Mouse (Mus musculus) liver (tissue): ENCODE measurements around the gene Eml5.
A peak's percentile ranks its signal among the peaks of the same experiment; 100 is the strongest.

Source experiments
- DNase-seq: peaks from one replicate; pipeline ENCODE4 v3.0.0-alpha.2; 2020; ENCODE audit warnings: mixed read lengths

Eml5 gene

DNA sequence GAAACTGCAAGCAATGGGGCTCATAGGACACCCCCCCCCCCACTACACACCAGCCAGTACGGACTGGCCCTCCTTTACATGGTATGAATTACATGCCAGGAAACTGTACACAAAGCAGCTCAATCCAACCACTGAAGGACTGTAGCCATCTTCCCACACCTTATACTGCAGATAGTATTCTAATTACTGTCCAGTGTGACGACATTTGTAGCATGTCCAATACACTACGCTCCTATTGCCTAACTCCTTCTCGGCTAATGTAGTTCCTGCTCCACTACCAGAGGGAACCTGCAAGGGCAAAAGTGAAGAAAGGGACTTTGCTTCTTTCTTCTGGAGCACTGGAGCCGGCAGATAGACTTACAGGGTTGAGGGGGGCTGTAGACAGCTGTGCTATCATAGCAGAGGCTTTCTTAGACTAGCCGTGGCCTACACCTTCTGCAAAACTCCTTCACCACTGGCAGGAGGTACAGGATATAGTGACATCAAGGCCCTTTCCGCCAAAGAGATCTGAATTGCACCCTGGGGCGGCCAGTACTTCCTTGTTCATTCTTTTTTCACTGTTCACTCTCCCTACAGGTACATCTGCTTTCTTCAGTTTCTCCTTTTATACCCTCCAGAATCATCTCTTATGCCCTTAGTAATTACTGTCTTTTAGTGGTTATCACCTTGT is 68.2 kb downstream of the Eml5 start:
- no peak for DNase-seq

DNA sequence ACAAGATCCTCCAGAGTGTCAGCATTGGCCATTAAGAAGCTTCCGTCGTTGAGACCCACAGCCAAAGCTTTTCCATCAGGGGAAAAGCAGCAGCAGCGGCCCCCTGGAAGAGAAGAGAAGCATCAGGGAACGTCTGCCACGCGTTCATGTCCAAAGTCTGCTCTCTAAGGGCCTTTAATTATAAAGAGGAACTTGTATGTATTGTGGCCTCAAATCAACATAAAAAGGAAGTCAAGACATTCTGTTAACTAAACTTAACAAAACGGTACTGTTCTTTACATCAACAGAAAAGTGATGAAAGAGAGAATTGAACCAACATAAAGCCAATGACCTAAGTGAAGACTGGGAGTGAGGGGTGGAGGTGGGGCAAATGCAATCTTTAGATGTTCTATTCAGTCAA is 70.2 kb downstream of the Eml5 start:
- DNase-seq = no peak

DNA sequence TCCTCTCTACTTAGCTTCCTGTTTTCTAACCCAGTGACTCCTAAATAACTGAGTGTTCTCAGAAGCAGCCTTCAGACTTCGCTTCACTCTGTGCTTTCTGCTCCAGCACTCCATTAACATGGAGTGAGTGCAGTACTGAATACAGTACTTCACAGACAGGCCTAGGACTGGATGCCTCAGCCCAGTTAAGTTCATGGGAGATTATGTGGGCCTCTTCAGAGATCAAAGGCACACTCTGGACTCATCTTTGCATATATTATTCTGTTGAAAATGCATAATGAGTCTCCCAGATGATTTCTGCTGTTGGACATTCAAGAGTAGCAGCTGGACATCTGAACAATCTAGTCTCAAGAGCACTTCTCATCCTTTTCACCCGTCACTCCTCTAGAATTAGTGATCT is 80.5 kb downstream of the Eml5 start:
- no peak for DNase-seq

DNA sequence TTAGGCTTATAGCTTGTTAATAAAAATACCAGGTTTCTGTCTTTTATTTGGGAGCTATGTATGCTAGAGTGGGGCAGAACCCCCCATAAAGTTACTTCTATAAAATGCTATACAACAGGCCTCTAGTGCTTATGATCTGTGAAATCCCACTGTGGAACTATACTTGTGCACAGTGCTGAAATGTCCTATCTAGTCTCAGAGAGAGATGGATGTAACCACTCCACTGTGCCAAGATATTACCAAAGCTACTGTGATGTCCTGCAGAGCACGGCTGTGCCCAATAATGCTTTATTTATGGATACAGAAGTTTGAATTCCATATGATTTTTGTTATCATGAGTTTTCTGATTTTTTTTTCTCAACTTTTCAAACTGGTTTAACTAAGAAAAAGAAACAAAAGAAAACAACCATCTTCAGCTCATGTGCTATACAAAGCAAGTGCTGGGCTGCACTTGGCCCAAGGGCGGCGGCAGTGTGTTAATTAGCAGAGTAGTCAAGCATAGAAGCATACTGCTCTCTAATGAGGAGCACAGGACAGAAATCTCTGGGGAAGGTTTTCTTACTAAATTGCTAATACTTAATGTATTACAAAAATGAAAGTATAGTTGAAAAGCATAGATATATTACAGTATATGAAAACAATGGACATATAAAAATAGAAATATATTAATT is 97.1 kb downstream of the Eml5 start:
- no peak for DNase-seq

DNA sequence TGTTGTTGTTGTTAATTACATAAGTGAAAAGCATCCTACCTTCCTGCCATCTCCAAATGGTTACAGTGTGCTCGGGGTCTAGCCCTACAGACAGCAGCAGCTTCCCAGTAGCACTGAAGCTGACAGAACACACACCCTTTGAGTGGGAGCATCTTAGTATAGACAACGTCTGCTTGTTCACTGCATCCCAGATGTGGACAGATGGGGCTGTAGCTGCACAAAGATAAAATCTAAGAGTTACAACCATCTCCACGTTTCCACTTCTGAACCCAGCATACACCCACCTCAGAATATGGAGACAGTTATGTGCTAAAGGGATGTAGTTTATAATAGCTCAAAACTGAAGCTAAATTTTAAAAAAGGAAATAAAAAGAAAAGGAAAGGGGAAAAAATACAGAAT is 99.0 kb downstream of the Eml5 start:
- DNase-seq = no peak

DNA sequence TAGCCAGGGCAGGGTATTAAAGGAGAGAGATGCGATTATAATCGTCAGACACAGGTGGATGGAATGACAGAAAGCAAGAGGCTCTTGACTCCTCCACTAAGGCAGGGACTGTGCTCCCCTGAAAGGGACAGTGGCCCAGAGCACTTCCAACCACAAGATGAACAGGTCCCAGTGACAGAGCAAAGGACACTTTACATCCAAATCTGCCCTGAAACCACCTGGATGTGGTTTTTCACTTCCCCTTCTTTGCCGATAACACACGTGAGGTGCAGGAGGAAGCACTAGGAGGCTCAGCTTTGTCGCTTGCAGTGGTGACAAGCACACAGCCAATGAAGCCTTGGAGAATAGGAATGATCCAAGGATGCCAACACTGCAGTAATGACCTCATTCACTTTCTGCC is 101.0 kb downstream of the Eml5 start:
- no peak for DNase-seq

DNA sequence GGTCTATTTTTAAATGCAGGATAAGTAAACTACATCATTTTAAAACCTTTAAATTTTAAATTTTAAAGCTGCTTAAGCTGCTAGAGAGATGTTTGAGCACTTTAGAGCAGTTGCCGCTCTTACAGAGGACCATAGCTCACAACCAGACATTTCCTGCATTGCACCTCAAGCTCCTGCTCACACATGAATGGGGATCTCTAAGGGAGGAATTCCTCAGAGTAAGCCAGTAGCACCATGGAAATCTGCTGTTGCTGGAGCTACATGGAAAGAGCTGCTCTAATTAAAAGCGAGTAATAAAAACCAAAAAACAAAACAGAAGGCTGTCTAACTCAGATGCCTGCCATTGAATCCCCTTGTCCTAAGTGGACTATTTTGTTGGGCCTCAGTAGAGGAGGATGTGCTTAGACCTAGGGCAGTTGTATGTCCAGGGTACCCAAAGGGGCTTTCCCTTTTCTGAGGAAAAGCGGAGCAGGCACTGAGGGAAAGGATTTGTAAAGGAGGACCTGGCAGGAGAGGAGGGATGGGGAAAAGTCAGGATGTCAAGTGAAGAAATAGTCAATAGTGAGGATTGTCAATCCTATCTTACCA is 105.5 kb downstream of the Eml5 start:
- DNase-seq = no peak

DNA sequence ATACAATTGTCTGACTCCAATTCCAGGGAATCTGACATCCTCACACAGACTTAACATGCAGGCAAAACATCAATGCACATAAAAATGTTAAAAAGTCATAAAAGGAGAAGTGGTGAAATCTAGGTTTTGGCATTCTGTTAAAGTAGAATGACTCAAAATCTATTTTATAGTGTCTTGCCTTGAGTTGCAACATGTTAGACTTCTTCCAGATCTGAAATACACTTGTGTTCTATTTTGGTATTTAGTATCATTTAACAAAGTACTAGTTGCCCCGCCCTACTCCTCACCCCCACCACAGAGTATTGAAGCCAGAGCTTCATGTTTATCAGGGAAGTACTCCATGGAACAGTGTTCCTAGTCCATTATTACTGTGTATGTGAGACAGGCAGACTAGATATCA is 117.0 kb downstream of the Eml5 start:
- no peak for DNase-seq

DNA sequence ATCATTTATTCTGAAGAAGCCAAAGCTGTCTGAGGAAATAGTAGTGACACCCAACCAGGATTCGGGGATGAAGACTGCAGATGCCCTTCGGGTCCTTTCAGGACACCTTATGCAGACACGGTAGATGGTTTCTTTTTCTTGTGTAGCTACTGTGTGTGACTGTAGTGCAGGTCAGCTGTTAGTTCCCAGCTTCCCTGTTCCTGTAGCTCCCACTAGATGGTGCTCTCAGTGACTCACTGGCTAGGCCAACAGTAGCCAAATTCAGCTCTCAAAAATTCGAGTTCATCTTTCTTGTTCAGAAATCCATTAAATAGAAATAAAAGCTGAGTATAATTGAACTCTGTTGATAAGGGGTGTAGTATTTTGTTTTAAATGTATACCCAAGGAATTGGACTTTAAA is 122.1 kb downstream of the Eml5 start:
- no peak for DNase-seq

DNA sequence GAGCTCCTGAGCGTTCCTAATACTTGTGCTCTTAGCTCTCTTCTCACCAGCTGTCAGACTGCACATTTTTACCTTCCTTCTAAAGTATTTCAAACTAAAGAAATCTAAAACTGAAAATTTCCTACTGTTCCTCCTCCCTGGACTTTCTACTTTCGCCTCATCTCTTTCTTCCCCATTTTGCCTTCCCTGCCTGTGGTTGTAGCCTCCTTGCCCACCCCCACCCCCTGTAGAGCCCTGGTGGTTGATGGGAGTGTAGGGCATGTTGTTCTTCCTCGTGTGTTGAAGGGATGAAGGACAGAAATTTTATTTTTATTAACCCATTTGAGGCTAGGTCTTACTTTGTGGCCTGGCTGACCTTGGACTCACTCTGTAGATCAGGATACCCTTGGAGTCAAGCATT is 123.8 kb downstream of the Eml5 start:
- DNase-seq = no peak

DNA sequence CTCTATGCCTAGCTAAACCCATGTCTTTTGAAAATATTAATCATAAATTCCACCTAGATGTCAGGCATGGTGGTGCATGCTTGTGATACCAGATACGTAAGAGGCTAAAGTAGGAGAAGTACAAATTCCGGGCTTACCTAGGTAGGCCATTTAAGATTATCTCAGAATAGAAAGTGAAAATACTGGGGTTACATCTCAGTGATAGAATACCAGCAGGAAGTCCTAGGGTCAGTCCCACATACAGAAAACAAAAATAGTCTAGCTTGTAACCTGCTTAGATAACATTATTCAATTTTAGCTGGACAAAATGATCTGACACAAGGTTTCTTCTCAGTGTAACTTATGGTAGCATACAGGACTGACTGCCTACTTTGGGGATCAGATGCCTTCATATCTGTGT is 135.0 kb downstream of the Eml5 start:
- no peak for DNase-seq

DNA sequence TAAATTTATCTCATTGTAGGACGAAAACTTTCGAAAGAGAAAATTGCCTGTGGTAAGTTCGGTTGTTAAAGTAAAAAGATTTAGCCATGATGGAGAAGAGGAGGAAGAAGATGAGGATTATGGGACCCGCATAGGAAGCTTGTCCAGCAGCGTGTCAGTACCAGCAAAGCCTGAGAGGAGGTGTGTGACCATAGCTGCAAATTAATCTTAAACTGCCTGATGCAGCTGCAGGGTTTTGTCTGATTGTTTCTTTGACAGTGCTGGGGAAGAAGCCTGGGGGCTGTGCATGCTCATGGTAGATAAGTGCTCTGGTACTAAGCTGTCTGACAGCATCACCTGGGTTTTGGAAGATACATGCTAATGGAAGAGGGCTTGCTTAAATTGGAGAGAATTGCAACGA is 141.6 kb downstream of the Eml5 start:
- DNase-seq = no peak

DNA sequence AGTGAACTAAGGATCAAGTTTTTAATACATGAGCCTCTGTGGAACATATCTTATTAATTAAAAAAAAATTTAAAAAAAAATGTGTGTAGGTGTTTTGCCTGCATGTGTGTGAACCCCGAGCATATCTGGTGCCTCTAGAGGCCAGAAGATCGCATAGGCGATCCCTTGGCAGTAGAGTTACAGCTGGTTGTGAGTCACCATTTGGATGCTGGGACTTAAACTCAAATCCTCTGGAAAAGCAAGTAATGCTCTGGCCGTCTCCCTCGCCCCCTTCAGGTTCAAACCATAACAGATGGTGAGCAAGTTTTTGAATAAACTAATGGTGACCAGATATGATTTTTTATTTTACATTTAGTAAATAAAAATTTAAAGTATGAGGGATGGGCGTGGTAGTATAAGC is 143.6 kb downstream of the Eml5 start:
- no peak for DNase-seq

DNA sequence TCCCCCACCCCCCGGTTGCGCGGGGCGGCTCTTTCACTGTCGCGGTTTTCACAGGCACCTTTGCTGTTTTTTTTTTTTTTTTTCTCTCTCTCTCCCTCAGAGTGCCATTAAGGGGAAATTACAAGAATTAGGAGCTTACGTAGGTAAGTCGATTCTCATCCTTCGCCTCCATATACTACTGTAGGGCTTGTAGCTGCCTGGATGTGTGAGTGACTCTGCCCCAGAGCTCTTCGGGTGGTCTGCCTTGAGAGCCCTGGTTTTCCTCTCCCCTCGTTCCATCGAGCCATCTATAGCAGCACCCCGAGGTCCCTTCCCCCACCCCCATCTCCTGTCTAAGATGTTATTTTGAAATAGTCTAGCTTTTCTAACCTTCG is 153.9 kb downstream of the Eml5 start:
- DNase-seq = no peak

DNA sequence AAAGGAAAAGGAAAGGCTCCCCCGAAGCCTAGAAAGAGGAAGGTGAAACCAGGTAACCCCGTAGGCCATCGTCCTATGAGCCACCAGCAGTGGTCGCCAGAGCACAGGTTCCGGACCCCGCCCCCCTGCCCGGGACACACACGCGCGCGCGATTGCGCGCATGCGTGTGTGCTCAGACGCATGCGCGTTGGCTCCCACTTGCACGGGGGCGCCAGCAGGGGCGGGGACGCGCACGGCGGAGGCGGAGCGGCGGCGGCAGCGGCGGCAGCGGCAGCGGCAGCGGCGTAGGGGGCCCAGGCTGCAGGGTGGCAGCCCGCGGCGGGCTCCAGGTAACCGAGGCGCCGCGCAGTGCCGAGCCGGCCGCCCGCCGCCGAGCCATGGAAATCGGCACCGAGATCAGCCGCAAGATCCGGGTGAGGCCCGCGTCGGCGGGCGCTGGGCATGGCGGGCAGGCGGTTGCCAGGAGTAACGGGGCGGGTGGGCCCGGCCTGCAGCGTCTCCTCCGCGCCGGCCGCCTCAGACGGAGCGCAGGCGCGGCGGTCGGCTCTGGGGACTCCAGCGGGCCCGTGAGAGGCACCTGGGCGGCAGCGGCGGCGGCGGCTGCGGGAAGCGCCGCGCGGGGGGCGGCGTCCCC is 154.4 kb downstream of the Eml5 start, which contains the start of gene Zc3h14:
TSS of gene Zc3h14 (plus strand) at position 219 of the 634 bp plus-strand sequence.
- peak; percentile 96 for DNase-seq

DNA sequence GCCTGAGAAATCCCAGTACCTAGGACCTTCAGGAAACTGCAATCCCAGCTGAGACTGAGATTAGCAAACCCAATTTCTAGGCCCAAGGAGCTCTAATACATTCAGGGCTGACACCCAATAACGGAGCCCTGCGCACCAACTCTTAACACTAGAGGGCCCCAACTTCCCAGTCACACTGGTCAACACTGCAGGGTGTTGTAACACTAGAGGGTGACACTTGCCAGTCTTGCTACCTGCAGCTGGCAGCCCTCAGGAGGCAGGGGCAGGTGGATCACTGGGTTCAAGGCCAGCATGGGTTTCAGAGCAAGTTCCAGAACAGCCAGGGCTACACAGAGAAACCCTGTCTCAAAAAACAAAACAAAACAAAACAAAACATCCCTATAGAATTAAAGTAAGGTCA is 155.2 kb downstream of the Eml5 start:
- peak; percentile 75 for DNase-seq

DNA sequence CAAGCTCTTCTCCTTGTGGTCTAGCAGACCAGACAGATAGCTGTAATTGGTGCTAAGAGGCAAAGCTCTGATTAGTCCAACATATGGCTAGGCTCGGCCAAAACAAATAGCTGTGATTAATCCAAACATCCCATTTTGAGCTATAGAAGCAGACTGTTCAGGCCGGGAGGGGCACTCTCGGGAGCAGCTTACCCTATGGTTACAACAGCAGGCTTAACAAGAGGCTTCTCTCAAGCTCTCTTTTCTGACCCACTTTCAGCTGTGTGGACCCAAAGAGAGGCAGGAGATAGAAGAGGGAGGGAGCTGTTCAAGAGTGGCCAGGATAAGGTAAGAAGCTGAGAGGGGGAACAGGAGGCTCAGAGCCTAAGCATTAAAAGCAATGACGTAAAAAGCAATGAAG is 155.7 kb downstream of the Eml5 start:
- no peak for DNase-seq

DNA sequence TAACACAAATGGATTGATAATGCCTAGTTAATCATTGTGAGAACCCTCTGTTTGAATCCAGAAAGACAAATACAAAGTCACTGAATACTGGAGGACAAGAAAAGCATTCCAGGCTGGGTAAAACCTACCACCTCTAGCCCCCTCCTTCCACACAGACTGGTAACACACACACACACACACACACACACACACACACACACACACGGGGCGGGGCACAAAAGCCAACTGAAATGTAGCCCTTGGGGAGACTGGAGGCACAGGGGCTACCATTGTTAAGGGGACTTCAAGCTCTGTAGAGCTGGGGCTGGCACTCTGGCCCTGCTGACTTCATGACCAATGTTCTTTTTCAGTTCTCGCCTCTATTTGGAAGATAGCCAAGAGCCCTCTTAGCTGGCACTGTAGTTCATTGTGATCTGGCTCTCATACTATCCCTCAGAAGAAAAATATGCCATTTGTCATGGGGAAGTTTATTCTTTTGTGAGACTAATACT is 160.2 kb downstream of the Eml5 start:
- DNase-seq = no peak

DNA sequence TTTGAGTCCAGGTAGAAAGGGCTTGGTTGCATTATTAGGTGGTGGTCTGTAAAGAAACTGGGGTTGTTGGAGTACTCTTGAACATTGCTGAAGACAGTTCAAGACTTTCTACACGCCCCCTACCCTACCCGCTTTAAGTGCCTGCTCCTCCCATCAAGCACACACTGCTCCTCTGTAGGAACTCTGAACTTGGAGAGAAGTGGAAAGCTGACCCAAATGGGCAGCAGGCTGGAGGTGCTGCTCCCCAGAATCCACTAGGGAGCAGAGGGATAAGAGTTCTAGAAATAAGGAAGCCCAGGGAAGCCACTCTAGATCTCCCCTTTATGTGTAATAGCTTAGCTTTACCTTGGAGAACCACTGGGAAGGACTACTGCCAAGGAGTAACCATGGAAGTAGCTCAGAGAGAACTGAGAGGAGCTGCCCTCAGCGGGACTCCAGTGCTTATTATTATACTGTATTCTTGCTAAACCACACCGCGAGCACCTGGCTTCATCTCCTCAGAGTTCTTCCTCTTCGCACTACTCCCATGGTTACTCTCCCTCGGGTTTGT is 163.4 kb downstream of the Eml5 start:
- DNase-seq = no peak

DNA sequence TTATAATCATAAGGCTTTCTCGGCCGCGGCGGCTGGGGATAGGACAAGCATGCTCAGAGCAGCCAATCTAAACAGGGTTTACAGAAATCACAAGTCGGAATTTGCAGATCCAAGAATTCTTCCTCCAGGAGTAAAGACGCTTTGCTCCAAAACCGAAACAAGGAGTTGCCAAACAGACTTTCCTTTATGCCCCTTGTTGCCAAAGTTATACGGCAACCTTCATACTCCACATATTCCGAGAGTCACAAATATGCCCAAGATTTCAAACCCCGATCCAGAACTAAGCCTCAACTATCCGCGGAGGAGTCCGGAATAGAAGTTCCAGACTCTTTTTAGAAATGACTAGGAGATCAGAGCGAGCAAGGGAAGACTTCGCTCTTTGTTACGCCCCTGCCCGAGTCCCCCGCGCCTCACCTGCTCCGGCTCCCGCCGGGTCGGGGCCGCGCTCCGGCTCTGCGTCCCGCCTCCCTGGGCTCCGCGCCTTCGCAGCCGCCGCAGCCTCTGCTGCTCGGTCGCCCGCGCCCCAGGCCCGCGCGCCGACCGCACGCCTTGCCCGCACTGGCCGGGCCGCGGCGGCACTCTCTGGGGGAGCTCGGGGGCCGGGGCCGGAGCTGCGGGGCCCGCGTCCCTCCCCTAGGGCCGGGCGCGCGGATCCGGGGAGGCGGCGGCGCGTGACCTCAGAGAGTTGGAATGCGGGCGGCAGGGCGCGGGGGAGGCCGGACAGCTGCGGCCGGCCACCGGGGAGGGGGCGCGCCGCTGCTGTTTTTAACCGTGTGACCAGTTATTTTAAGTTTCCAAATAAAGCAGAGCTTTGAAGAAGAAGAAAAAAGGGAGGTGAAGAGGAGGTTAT is 164.1 kb downstream of the Eml5 start, which contains the start of gene Ptpn21:
TSS of gene Ptpn21 (minus strand) at position 455 of the 850 bp plus-strand sequence.
- peak; percentile 45 for DNase-seq
